7 mouse cellular contexts compared by ENCODE assay signal in the genomic region with DNA sequence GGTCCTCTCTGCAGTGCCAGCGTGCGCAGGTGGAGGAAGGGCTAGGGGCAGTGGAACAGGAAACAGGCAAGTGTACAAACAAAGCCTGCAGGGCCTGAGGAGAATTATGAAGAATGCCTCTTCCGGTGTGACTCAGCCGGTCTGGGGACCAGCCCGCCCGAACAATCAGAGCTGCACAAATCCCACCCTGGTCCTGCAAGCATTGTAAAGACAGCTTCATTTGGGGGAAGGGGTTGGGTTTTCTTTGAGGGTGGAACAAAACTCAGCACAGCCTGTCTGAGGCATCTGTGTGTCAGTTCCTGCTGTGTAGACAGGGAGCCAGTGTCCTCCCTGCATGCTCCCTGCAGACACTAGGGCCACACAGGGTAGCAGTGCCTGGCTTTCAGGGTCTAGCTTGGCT.
DNase-seq lines count a peak whose midpoint lies in the region.

No protein-coding gene starts in this region.

- DNase-seq in urinary bladder, postnatal 14 days (ENCODE audit: low spot score): peak; percentile 64
- no peak for DNase-seq in urinary bladder, adult 2 months (ENCODE audit: low spot score)
- DNase-seq in heart, adult 9 months (ENCODE audit: low spot score in 2 of 2): peak; percentile 46 to 68
- peak; percentile 39 to 68 for DNase-seq in kidney, postnatal 25 days
- DNase-seq in naive thymus-derived CD4-positive, alpha-beta T cell, adult 2 months (ENCODE audit: low read depth): peak; percentile 51
- DNase-seq in left cerebral cortex, postnatal 14 days (ENCODE audit: low spot score in 2 of 2): no peak
- DNase-seq in right cerebral cortex, postnatal 4 days: no peak

- intact Hi-C loops in left cerebral cortex, postnatal 14 days (cut with DNase I): loop anchor here (5.0 kb wide), 1 partner anchor 117 kb away; a partner anchor contains a TSS

Comparison
In these comparisons a context has a peak if more than half of its experiments do, and no peak if none do; other contexts are left out.
1. DNase-seq: peak in urinary bladder, postnatal 14 days (single experiment), heart, adult 9 months (2 of 2), kidney, postnatal 25 days (2 of 2) and naive thymus-derived CD4-positive, alpha-beta T cell, adult 2 months (single experiment); none in urinary bladder, adult 2 months (single experiment), left cerebral cortex, postnatal 14 days (0 of 2) and right cerebral cortex, postnatal 4 days (single experiment).